Mouse (Mus musculus): Measurements from ENCODE around the gene Cdk13.

Gene Cdk13

GRCm38 (mm10) chr13:17804909-17805613 is at the start of gene Cdk13:
Gene Cdk13, minus strand, starts transcription at chr13:17805097.
- DNase-seq (ENCODE audit: low spot score), result peak; percentile 97

- no peak for DNase-seq (ENCODE audit: low spot score)
Measured at GRCm38 (mm10) chr13:17843336-17843735, 38.4 kb upstream of the Cdk13 start.

- DNase-seq (ENCODE audit: low spot score), result no peak
Measured at GRCm38 (mm10) chr13:17842756-17843155, 37.9 kb upstream of the Cdk13 start.

GRCm38 (mm10) chr13:17839137-17839536 is 34.2 kb upstream of the Cdk13 start:
- no peak for DNase-seq (ENCODE audit: low spot score)

GRCm38 (mm10) chr13:17838484-17838851 is 33.6 kb upstream of the Cdk13 start:
- no peak for DNase-seq (ENCODE audit: low spot score)

- no peak for DNase-seq (ENCODE audit: low spot score)
Measured at GRCm38 (mm10) chr13:17837610-17838483, 33.0 kb upstream of the Cdk13 start.

- no peak for DNase-seq (ENCODE audit: low spot score)
Measured at GRCm38 (mm10) chr13:17836808-17837207, 31.9 kb upstream of the Cdk13 start.

- DNase-seq (ENCODE audit: low spot score), result no peak
Measured at GRCm38 (mm10) chr13:17832940-17833339, 28.0 kb upstream of the Cdk13 start.

GRCm38 (mm10) chr13:17817226-17817625 is 12.3 kb upstream of the Cdk13 start:
- DNase-seq (ENCODE audit: low spot score), result no peak

- no peak for DNase-seq (ENCODE audit: low spot score)
Measured at GRCm38 (mm10) chr13:17805614-17805975, 698 bp upstream of the Cdk13 start.

GRCm38 (mm10) chr13:17804058-17804841 is 647 bp downstream of the Cdk13 start:
- peak; percentile 14 for DNase-seq (ENCODE audit: low spot score)

- DNase-seq (ENCODE audit: low spot score), result peak; percentile 15
Measured at GRCm38 (mm10) chr13:17803331-17804057, 1.4 kb downstream of the Cdk13 start.

- DNase-seq (ENCODE audit: low spot score), result no peak
Measured at GRCm38 (mm10) chr13:17802880-17803279, 2.0 kb downstream of the Cdk13 start.

- no peak for DNase-seq (ENCODE audit: low spot score)
Measured at GRCm38 (mm10) chr13:17799735-17800134, 5.2 kb downstream of the Cdk13 start.

GRCm38 (mm10) chr13:17795757-17796456 is 9.0 kb downstream of the Cdk13 start:
- no peak for DNase-seq (ENCODE audit: low spot score)

- DNase-seq (ENCODE audit: low spot score), result no peak
Measured at GRCm38 (mm10) chr13:17783643-17784042, 21.3 kb downstream of the Cdk13 start.

GRCm38 (mm10) chr13:17779923-17780322 is 25.0 kb downstream of the Cdk13 start:
- no peak for DNase-seq (ENCODE audit: low spot score)

GRCm38 (mm10) chr13:17776303-17776702 is 28.6 kb downstream of the Cdk13 start:
- DNase-seq (ENCODE audit: low spot score), result no peak

- no peak for DNase-seq (ENCODE audit: low spot score)
Measured at GRCm38 (mm10) chr13:17775364-17775763, 29.5 kb downstream of the Cdk13 start.

GRCm38 (mm10) chr13:17773112-17773511 is 31.8 kb downstream of the Cdk13 start:
- no peak for DNase-seq (ENCODE audit: low spot score)

GRCm38 (mm10) chr13:17772574-17772973 is 32.3 kb downstream of the Cdk13 start:
- no peak for DNase-seq (ENCODE audit: low spot score)
